Mouse (Mus musculus): ENCODE results near the gene Mdk. TPM values are rescaled to one million over a fixed set of nuclear protein-coding genes. Genes with fewer than 3 reads are reported as not detected.
A peak's percentile ranks its signal among the peaks of the same experiment; 100 is the strongest.

Mdk gene
- polyA plus RNA-seq, 1 experiment from 2014 or later, result 973 TPM

- Histone ChIP-seq H3K4me3 (ENCODE audit: low read depth, low read length) (no peak overlapping the region), H3K27me3 (replicated peaks; ENCODE audit: control insufficient read depth, insufficient read depth, low read length) (peaks cover 38% of the 10 kb centered on the region), H3K4me2 (ENCODE audit: low read length) (no peak overlapping the region), H3K9me3 (ENCODE audit: control insufficient read depth, low read length) (no peaks in the 10 kb centered on the region), H3K36me3 (ENCODE audit: control insufficient read depth, insufficient read depth, low read length) (no peaks in the 10 kb centered on the region), H3K4me1 (replicated peaks; ENCODE audit: control insufficient read depth, insufficient read depth, low read length) (peaks cover 5% of the 10 kb centered on the region; the same call in 1 of the 2 replicates), H3K27ac (ENCODE audit: low read depth) (no peak overlapping the region), H3K9ac (ENCODE audit: low read length) (no peak overlapping the region)
- ATAC-seq (replicated peaks; ENCODE audit: low FRiP score, low TSS enrichment, low read depth) (no peak), DNase-seq (ENCODE audit: low spot score) (no peak)
- whole genome bisulfite sequencing, result 67% methylated on average over 1 of the region's 1 CpGs
These were observed 7.4 kb downstream of the Mdk start for GRCm38 (mm10) chr2:91924726-91925125.

GRCm38 (mm10) chr2:91923415-91924337 lies 8.4 kb downstream of the Mdk start:
- Histone ChIP-seq H3K4me2 (ENCODE audit: low read length) (peak overlapping the region; percentile 47), H3K4me3 (ENCODE audit: low read depth, low read length) (peak overlapping the region; percentile 20), H3K9me3 (ENCODE audit: control insufficient read depth, low read length) (no peaks in the 10 kb centered on the region), H3K27ac (ENCODE audit: low read depth) (no peak overlapping the region), H3K27me3 (replicated peaks; ENCODE audit: control insufficient read depth, insufficient read depth, low read length) (peaks cover 38% of the 10 kb centered on the region), H3K4me1 (replicated peaks; ENCODE audit: control insufficient read depth, insufficient read depth, low read length) (no peaks in the 10 kb centered on the region; the same call in 1 of the 2 replicates), H3K9ac (ENCODE audit: low read length) (no peak overlapping the region), H3K36me3 (ENCODE audit: control insufficient read depth, insufficient read depth, low read length) (no peaks in the 10 kb centered on the region)
- peak; percentile 81 for DNase-seq (ENCODE audit: low spot score)
- 5% methylated on average over 54 of the region's 54 CpGs for WGBS
- ATAC-seq (replicated peaks; ENCODE audit: low FRiP score, low TSS enrichment, low read depth), result no peak

GRCm38 (mm10) chr2:91922586-91923414 lies 9.3 kb downstream of the Mdk start:
- Histone ChIP-seq H3K9ac (ENCODE audit: low read length) (no peak overlapping the region), H3K36me3 (ENCODE audit: control insufficient read depth, insufficient read depth, low read length) (peaks cover 7% of the 10 kb centered on the region), H3K4me2 (ENCODE audit: low read length) (peak overlapping the region; percentile 97), H3K27me3 (replicated peaks; ENCODE audit: control insufficient read depth, insufficient read depth, low read length) (peaks cover 38% of the 10 kb centered on the region), H3K4me3 (ENCODE audit: low read depth, low read length) (peak overlapping the region; percentile 54), H3K4me1 (replicated peaks; ENCODE audit: control insufficient read depth, insufficient read depth, low read length) (no peaks in the 10 kb centered on the region; the same call in 1 of the 2 replicates), H3K27ac (ENCODE audit: low read depth) (no peak overlapping the region), H3K9me3 (ENCODE audit: control insufficient read depth, low read length) (no peaks in the 10 kb centered on the region)
- no peak for ATAC-seq (replicated peaks; ENCODE audit: low FRiP score, low TSS enrichment, low read depth)
- DNase-seq (ENCODE audit: low spot score), result no peak
- 3% methylated on average over 37 of the region's 37 CpGs for WGBS

GRCm38 (mm10) chr2:91921790-91922570 lies 10.1 kb downstream of the Mdk start:
- Histone ChIP-seq H3K4me2 (ENCODE audit: low read length) (peak overlapping the region; percentile 97), H3K9ac (ENCODE audit: low read length) (no peak overlapping the region; the same call in 1 of the 2 replicates), H3K36me3 (ENCODE audit: control insufficient read depth, insufficient read depth, low read length) (peaks cover 15% of the 10 kb centered on the region), H3K9me3 (ENCODE audit: control insufficient read depth, low read length) (no peaks in the 10 kb centered on the region), H3K27ac (ENCODE audit: low read depth) (no peak overlapping the region), H3K4me3 (ENCODE audit: low read depth, low read length) (peak overlapping the region; percentile 54), H3K27me3 (replicated peaks; ENCODE audit: control insufficient read depth, insufficient read depth, low read length) (peaks cover 38% of the 10 kb centered on the region), H3K4me1 (replicated peaks; ENCODE audit: control insufficient read depth, insufficient read depth, low read length) (no peaks in the 10 kb centered on the region; the same call in 1 of the 2 replicates)
- under 1% methylated on average over 63 of the region's 64 CpGs for WGBS
- peak; percentile 53 for ATAC-seq (replicated peaks; ENCODE audit: low FRiP score, low TSS enrichment, low read depth)
- peak; percentile 86 for DNase-seq (ENCODE audit: low spot score)

GRCm38 (mm10) chr2:91921181-91921789 lies 10.8 kb downstream of the Mdk start:
- peak overlapping the region; percentile 54 for H3K4me3 ChIP-seq (ENCODE audit: low read depth, low read length)
- DNase-seq (ENCODE audit: low spot score) (peak; percentile 87), ATAC-seq (replicated peaks; ENCODE audit: low FRiP score, low TSS enrichment, low read depth) (peak; percentile 18; the same call in 1 of the 2 replicates)
- no peaks in the 10 kb centered on the region; the same call in 1 of the 2 replicates for H3K4me1 ChIP-seq (replicated peaks; ENCODE audit: control insufficient read depth, insufficient read depth, low read length)
- H3K36me3 ChIP-seq (ENCODE audit: control insufficient read depth, insufficient read depth, low read length), result peaks cover 20% of the 10 kb centered on the region
- peak overlapping the region; percentile 97 for H3K4me2 ChIP-seq (ENCODE audit: low read length)
- peaks cover 38% of the 10 kb centered on the region for H3K27me3 ChIP-seq (replicated peaks; ENCODE audit: control insufficient read depth, insufficient read depth, low read length)
- WGBS, result 4% methylated on average over 31 of the region's 31 CpGs
- no peak overlapping the region for H3K9ac ChIP-seq (ENCODE audit: low read length)
- no peak overlapping the region for H3K27ac ChIP-seq (ENCODE audit: low read depth)
- no peaks in the 10 kb centered on the region for H3K9me3 ChIP-seq (ENCODE audit: control insufficient read depth, low read length)

GRCm38 (mm10) chr2:91920130-91920529 lies 12.0 kb downstream of the Mdk start:
- peaks cover 38% of the 10 kb centered on the region for H3K27me3 ChIP-seq (replicated peaks; ENCODE audit: control insufficient read depth, insufficient read depth, low read length)
- H3K4me3 ChIP-seq (ENCODE audit: low read depth, low read length), result no peak overlapping the region
- no peak overlapping the region for H3K27ac ChIP-seq (ENCODE audit: low read depth)
- no peaks in the 10 kb centered on the region for H3K9me3 ChIP-seq (ENCODE audit: control insufficient read depth, low read length)
- DNase-seq (ENCODE audit: low spot score) (no peak), ATAC-seq (replicated peaks; ENCODE audit: low FRiP score, low TSS enrichment, low read depth) (no peak)
- peaks cover 31% of the 10 kb centered on the region for H3K36me3 ChIP-seq (ENCODE audit: control insufficient read depth, insufficient read depth, low read length)
- no peak overlapping the region for H3K9ac ChIP-seq (ENCODE audit: low read length)
- WGBS, result 70% methylated on average over 4 of the region's 4 CpGs
- H3K4me1 ChIP-seq (replicated peaks; ENCODE audit: control insufficient read depth, insufficient read depth, low read length), result no peaks in the 10 kb centered on the region; the same call in 1 of the 2 replicates
- no peak overlapping the region for H3K4me2 ChIP-seq (ENCODE audit: low read length)

- H3K4me3 ChIP-seq (ENCODE audit: low read depth, low read length), result no peak overlapping the region
- no peaks in the 10 kb centered on the region for H3K9me3 ChIP-seq (ENCODE audit: control insufficient read depth, low read length)
- peaks cover 13% of the 10 kb centered on the region for H3K27me3 ChIP-seq (replicated peaks; ENCODE audit: control insufficient read depth, insufficient read depth, low read length)
- H3K36me3 ChIP-seq (ENCODE audit: control insufficient read depth, insufficient read depth, low read length), result peaks cover 56% of the 10 kb centered on the region
- H3K4me2 ChIP-seq (ENCODE audit: low read length), result no peak overlapping the region
- DNase-seq (ENCODE audit: low spot score), result no peak
- 87% methylated on average over 7 of the region's 7 CpGs for WGBS
- no peak overlapping the region for H3K27ac ChIP-seq (ENCODE audit: low read depth)
- no peak overlapping the region for H3K9ac ChIP-seq (ENCODE audit: low read length)
- no peak for ATAC-seq (replicated peaks; ENCODE audit: low FRiP score, low TSS enrichment, low read depth)
- no peaks in the 10 kb centered on the region for H3K4me1 ChIP-seq (replicated peaks; ENCODE audit: control insufficient read depth, insufficient read depth, low read length)
These were observed 15.0 kb downstream of the Mdk start for GRCm38 (mm10) chr2:91917096-91917495.
